Mouse (Mus musculus): ENCODE results near the gene Prrt4.
"Not testable (repeated sequence)": the region's sequence is repeated elsewhere in the genome, so short reads cannot be mapped to it uniquely, and the experiment has no call there.

Gene Prrt4

GRCm38 (mm10) chr6:29178888-29179658 is at the start of gene Prrt4:
TSS of gene Prrt4 (minus strand) at chr6:29179584.
- DNase-seq (ENCODE audit: low read depth, low spot score) = peak; percentile 87

- not testable (repeated sequence) for DNase-seq (ENCODE audit: low read depth, low spot score)
Measured at GRCm38 (mm10) chr6:29217717-29218116, 38.3 kb upstream of the Prrt4 start.

GRCm38 (mm10) chr6:29215881-29216501 is 36.6 kb upstream of the Prrt4 start, which contains the start of gene Impdh1:
TSS of gene Impdh1 (minus strand) at chr6:29216364.
- DNase-seq (ENCODE audit: low read depth, low spot score) = peak; percentile 68

- no peak for DNase-seq (ENCODE audit: low read depth, low spot score)
Measured at GRCm38 (mm10) chr6:29215181-29215580, 35.8 kb upstream of the Prrt4 start.

- DNase-seq (ENCODE audit: low read depth, low spot score) = no peak
Measured at GRCm38 (mm10) chr6:29214776-29215175, 35.4 kb upstream of the Prrt4 start.

- no peak for DNase-seq (ENCODE audit: low read depth, low spot score)
Measured at GRCm38 (mm10) chr6:29214245-29214644, 34.9 kb upstream of the Prrt4 start.

GRCm38 (mm10) chr6:29213436-29213835 is 34.1 kb upstream of the Prrt4 start:
- no peak for DNase-seq (ENCODE audit: low read depth, low spot score)

- peak; percentile 87 for DNase-seq (ENCODE audit: low read depth, low spot score)
Measured at GRCm38 (mm10) chr6:29211806-29212492, 32.6 kb upstream of the Prrt4 start.

GRCm38 (mm10) chr6:29211146-29211545 is 31.8 kb upstream of the Prrt4 start:
- DNase-seq (ENCODE audit: low read depth, low spot score) = peak; percentile 76

- no peak for DNase-seq (ENCODE audit: low read depth, low spot score)
Measured at GRCm38 (mm10) chr6:29210231-29210936, 31.0 kb upstream of the Prrt4 start.

- no peak for DNase-seq (ENCODE audit: low read depth, low spot score)
Measured at GRCm38 (mm10) chr6:29208178-29208577, 28.8 kb upstream of the Prrt4 start.

- DNase-seq (ENCODE audit: low read depth, low spot score) = no peak
Measured at GRCm38 (mm10) chr6:29207017-29207416, 27.6 kb upstream of the Prrt4 start.

- DNase-seq (ENCODE audit: low read depth, low spot score) = no peak
Measured at GRCm38 (mm10) chr6:29206006-29206405, 26.6 kb upstream of the Prrt4 start.

- DNase-seq (ENCODE audit: low read depth, low spot score) = peak; percentile 53
Measured at GRCm38 (mm10) chr6:29204932-29205614, 25.7 kb upstream of the Prrt4 start.

- DNase-seq (ENCODE audit: low read depth, low spot score) = no peak
Measured at GRCm38 (mm10) chr6:29203861-29204585, 24.6 kb upstream of the Prrt4 start.

GRCm38 (mm10) chr6:29203096-29203495 is 23.7 kb upstream of the Prrt4 start:
- DNase-seq (ENCODE audit: low read depth, low spot score) = no peak

GRCm38 (mm10) chr6:29201988-29202387 is 22.6 kb upstream of the Prrt4 start:
- no peak for DNase-seq (ENCODE audit: low read depth, low spot score)

GRCm38 (mm10) chr6:29201341-29201740 is 22.0 kb upstream of the Prrt4 start:
- no peak for DNase-seq (ENCODE audit: low read depth, low spot score)

GRCm38 (mm10) chr6:29200496-29200895 is 21.1 kb upstream of the Prrt4 start:
- DNase-seq (ENCODE audit: low read depth, low spot score) = no peak

- no peak for DNase-seq (ENCODE audit: low read depth, low spot score)
Measured at GRCm38 (mm10) chr6:29199223-29199855, 20.0 kb upstream of the Prrt4 start.

Measured in brain, adult 2 months (tissue).